In genomic region chr19:11611541-11611945, GRCm38 (mm10) we compare ENCODE assay signal across 9 mouse cellular contexts. TPM values are rescaled to one million over a fixed set of nuclear protein-coding genes. Genes with fewer than 3 reads are reported as not detected.
DNase-seq lines count a peak whose midpoint lies in the region; ATAC-seq and TF ChIP-seq lines count a peak whose summit lies in the region.
"Had no signal": no experiment of that assay in that cellular context is flagged by ENCODE, and none has a peak within 500 bp of the region (broad histone marks: within the 10 kb centered on the region; RNA-seq: fewer than 3 reads in every experiment).

No protein-coding gene starts in this region.

- no peak overlapping the region for H3K4me3 ChIP-seq in MEL (ENCODE audit: control insufficient read depth in 1 of 2, insufficient read depth in 1 of 2, low read depth in 2 of 2, low read length in 2 of 2)
- H3K4me3 ChIP-seq in intestine, embryonic 14.5 days (ENCODE audit: low read depth, low read length) = no peak overlapping the region
- no peak overlapping the region for H3K4me3 ChIP-seq in limb, embryonic 10.5 days
- no peak overlapping the region for H3K4me3 ChIP-seq in midbrain, embryonic 11.5 days (ENCODE audit: low read depth, low read length)
- H3K4me3 ChIP-seq: limb, embryonic 15.5 days had no signal

- peak; percentile 53; the same call in 1 of the 2 replicates for ATAC-seq in intestine, embryonic 14.5 days (replicated peaks; ENCODE audit: low FRiP score, low TSS enrichment, low read depth)
- ATAC-seq in midbrain, embryonic 11.5 days (ENCODE audit: low FRiP score) = peak; percentile 87

- peak; percentile 46 to 93 (median 70) for TF ChIP-seq CTCF in MEL (IDR thresholded peaks at IDR 0.05 in 2 of 3, conservative IDR thresholded peaks at IDR 0.05 in 1 of 3; ENCODE audit: control insufficient read depth in 1 of 3, insufficient read depth in 1 of 3, low read depth in 2 of 3, low read length in 3 of 3, poor library complexity in 1 of 3, severe bottlenecking in 1 of 3)

- peak overlapping the region; percentile 8; the same call in 1 of the 2 replicates for H3K27ac ChIP-seq in MEL (ENCODE audit: control insufficient read depth, low read depth, low read length)
- no peak overlapping the region for H3K27ac ChIP-seq in intestine, embryonic 14.5 days (ENCODE audit: low read depth)
- no peak overlapping the region for H3K27ac ChIP-seq in limb, embryonic 10.5 days
- H3K27ac ChIP-seq in midbrain, embryonic 11.5 days (ENCODE audit: low read depth, low read length) = no peak overlapping the region
- H3K27ac ChIP-seq: limb, embryonic 15.5 days had no signal

- WGBS in intestine, embryonic 14.5 days = 16% methylated on average over 6 of the region's 6 CpGs
- WGBS in limb, embryonic 10.5 days = 22% methylated on average over 6 of the region's 6 CpGs
- WGBS in midbrain, embryonic 11.5 days = 31% methylated on average over 6 of the region's 6 CpGs

- TF ChIP-seq EP300 in MEL (IDR thresholded peaks at IDR 0.05; ENCODE audit: low read depth in 1 of 2, low read length in 2 of 2) = no peak

- TF ChIP-seq RAD21 in MEL (IDR thresholded peaks at IDR 0.05; ENCODE audit: low read depth, low read length) = peak; percentile 96

- no peaks in the 10 kb centered on the region for H3K9me3 ChIP-seq in MEL (replicated peaks; ENCODE audit: insufficient read depth, low read length)
- no peaks in the 10 kb centered on the region for H3K9me3 ChIP-seq in intestine, embryonic 14.5 days (ENCODE audit: control insufficient read depth, low read length)
- H3K9me3 ChIP-seq in limb, embryonic 10.5 days (replicated peaks) = no peaks in the 10 kb centered on the region
- H3K9me3 ChIP-seq in midbrain, embryonic 11.5 days (ENCODE audit: control insufficient read depth, low read length) = no peaks in the 10 kb centered on the region
- H3K9me3 ChIP-seq: limb, embryonic 15.5 days had no signal

- intact Hi-C loops in gastrocnemius, postnatal 14 days (cut with DNase I; ENCODE audit: low total_unique reads) = no loop called here

- no peak overlapping the region for H3K4me2 ChIP-seq in intestine, embryonic 14.5 days (ENCODE audit: low read length)
- no peak overlapping the region for H3K4me2 ChIP-seq in midbrain, embryonic 11.5 days
- H3K4me2 ChIP-seq: limb, embryonic 15.5 days had no signal

- no peaks in the 10 kb centered on the region for H3K79me2 ChIP-seq in MEL (ENCODE audit: control insufficient read depth, insufficient read depth, low read length, poor library complexity)

- DNase-seq in layer of hippocampus, adult 11-12 months (ENCODE audit: low spot score) = peak; percentile 32
- DNase-seq in layer of hippocampus, adult 9-10 months (ENCODE audit: low spot score) = no peak
- DNase-seq in MEL (ENCODE audit: low read depth, low spot score) = peak; percentile 85
- peak; percentile 84 for DNase-seq in embryo, embryonic 10 days (ENCODE audit: low spot score)
- peak; percentile 59 for DNase-seq in intestine, embryonic 14.5 days (ENCODE audit: low spot score)
- peak; percentile 37 for DNase-seq in limb, embryonic 10.5 days (ENCODE audit: low spot score)
- DNase-seq in midbrain, embryonic 11.5 days (ENCODE audit: low spot score, missing footprints) = peak; percentile 86
- no peak for DNase-seq in gastrocnemius, postnatal 14 days

- H3K9ac ChIP-seq in MEL (ENCODE audit: control insufficient read depth, low read depth, low read length, poor library complexity, severe bottlenecking) = peak overlapping the region; percentile 32; the same call in 1 of the 2 replicates
- H3K9ac ChIP-seq in intestine, embryonic 14.5 days (ENCODE audit: low read length) = no peak overlapping the region
- H3K9ac ChIP-seq in midbrain, embryonic 11.5 days (ENCODE audit: low read length) = no peak overlapping the region
- H3K9ac ChIP-seq: limb, embryonic 15.5 days had no signal

- H3K27me3 ChIP-seq in MEL (ENCODE audit: control insufficient read depth in 1 of 2, insufficient read depth in 2 of 2, low read length in 2 of 2) = no peaks in the 10 kb centered on the region
- H3K27me3 ChIP-seq in intestine, embryonic 14.5 days (replicated peaks; ENCODE audit: control insufficient read depth, insufficient read depth, low read length) = no peaks in the 10 kb centered on the region
- H3K27me3 ChIP-seq in limb, embryonic 10.5 days (ENCODE audit: low read depth, poor library complexity, severe bottlenecking) = no peaks in the 10 kb centered on the region
- H3K27me3 ChIP-seq in midbrain, embryonic 11.5 days (ENCODE audit: control insufficient read depth, insufficient read depth, low read length) = no peaks in the 10 kb centered on the region
- H3K27me3 ChIP-seq: limb, embryonic 15.5 days had no signal

- peaks cover 0 to 32% of the 10 kb centered on the region in 2 experiments; a peak in 2 of 4 replicates for H3K36me3 ChIP-seq in MEL (ENCODE audit: control insufficient read depth in 1 of 2, insufficient read depth in 2 of 2, low read length in 2 of 2)
- no peaks in the 10 kb centered on the region for H3K36me3 ChIP-seq in intestine, embryonic 14.5 days (ENCODE audit: control insufficient read depth, insufficient read depth, low read length)
- no peaks in the 10 kb centered on the region for H3K36me3 ChIP-seq in limb, embryonic 10.5 days
- H3K36me3 ChIP-seq in midbrain, embryonic 11.5 days (ENCODE audit: control insufficient read depth, insufficient read depth, low read length) = no peaks in the 10 kb centered on the region
- H3K36me3 ChIP-seq: limb, embryonic 15.5 days had no signal

- no peak for TF ChIP-seq POLR2A in MEL (IDR thresholded peaks at IDR 0.05; ENCODE audit: control insufficient read depth in 1 of 2, insufficient read depth in 1 of 2, low read depth in 1 of 2, low read length in 2 of 2, poor library complexity in 1 of 2)

- H3K4me1 ChIP-seq in MEL (ENCODE audit: control insufficient read depth in 1 of 2, insufficient read depth in 2 of 2, low read length in 2 of 2) = peaks cover 25 to 26% of the 10 kb centered on the region in 2 experiments
- 0 out of 2 replicates have a peak, but pooled peaks cover 2% of the 10 kb centered on the region for H3K4me1 ChIP-seq in intestine, embryonic 14.5 days (replicated peaks; ENCODE audit: control insufficient read depth, insufficient read depth, low read length)
- H3K4me1 ChIP-seq in limb, embryonic 10.5 days = no peaks in the 10 kb centered on the region
- no peaks in the 10 kb centered on the region for H3K4me1 ChIP-seq in midbrain, embryonic 11.5 days (ENCODE audit: control insufficient read depth, insufficient read depth, low read length)
- H3K4me1 ChIP-seq: limb, embryonic 15.5 days had no signal

TF ChIP-seq in MEL, 35 proteins besides CTCF, POLR2A, EP300 and RAD21:
- TF ChIP-seq MYC (IDR thresholded peaks at IDR 0.05; ENCODE audit: low read depth, low read length) (peak; percentile 55; the same call in 1 of the 2 replicates), ELF1 (IDR thresholded peaks at IDR 0.05; ENCODE audit: low read depth, low read length) (no peak), SMC3 (IDR thresholded peaks at IDR 0.05; ENCODE audit: low read depth, low read length) (peak; percentile 95), ZNF384 (IDR thresholded peaks at IDR 0.05; ENCODE audit: low read depth, low read length) (no peak), MAZ (IDR thresholded peaks at IDR 0.05; ENCODE audit: low read depth, low read length) (0 out of 2 replicates have a peak, but pooled peaks have one; percentile 26), SIN3A (IDR thresholded peaks at IDR 0.05; ENCODE audit: low read length) (peak; percentile 73), MAX (IDR thresholded peaks at IDR 0.05; ENCODE audit: low read length) (no peak), ZC3H11A (IDR thresholded peaks at IDR 0.05; ENCODE audit: low read depth, low read length) (peak; percentile 94), MYB (IDR thresholded peaks at IDR 0.05; ENCODE audit: low read depth, low read length) (no peak)

RNA-seq across cellular contexts. Expression of gene Ms4a6d, which starts 6.9 kb away (rescaled TPM):
- total RNA-seq in MEL (2012; rRNA removed) = not detected in 2 replicates
- not detected for polyA plus RNA-seq in MEL (2012; ENCODE audit: insufficient read depth in 1 of 2, insufficient read length in 2 of 2, low read depth in 1 of 2, low replicate concordance in 2 of 2, missing spikeins in 1 of 2)
- polyA plus RNA-seq in intestine, embryonic 14.5 days (2014; fragmentation: Nextera tagmentation; extraction: Ambion mirVana) = 4.1 and 4.7 TPM in 2 replicates
- 0.30 and 0.49 TPM in 2 replicates for polyA plus RNA-seq in limb, embryonic 10.5 days (2016; fragmentation: Nextera tagmentation; extraction: Ambion mirVana)
- polyA plus RNA-seq in midbrain, embryonic 11.5 days (2014; fragmentation: Nextera tagmentation; extraction: Ambion mirVana) = 2.8 and 4.5 TPM in 2 replicates
- 1 to 10 TPM; 1.5 to 2.3 TPM for total RNA-seq in gastrocnemius, postnatal 14 days (2021)

RNA-seq across cellular contexts. Expression of gene Ms4a2, which starts 12.0 kb away (rescaled TPM):
- 1.5 and 3.1 TPM in 2 replicates for total RNA-seq in MEL (2012; rRNA removed)
- polyA plus RNA-seq in MEL (2012; ENCODE audit: insufficient read depth in 1 of 2, insufficient read length in 2 of 2, low read depth in 1 of 2, low replicate concordance in 2 of 2, missing spikeins in 1 of 2) = under 1 TPM in 1 of 2 experiments, not detected in 1; 0.32 TPM
- 0.27 TPM in 1 of 2 replicates, not detected in the other for polyA plus RNA-seq in intestine, embryonic 14.5 days (2014; fragmentation: Nextera tagmentation; extraction: Ambion mirVana)
- not detected in 2 replicates for polyA plus RNA-seq in limb, embryonic 10.5 days (2016; fragmentation: Nextera tagmentation; extraction: Ambion mirVana)
- polyA plus RNA-seq in midbrain, embryonic 11.5 days (2014; fragmentation: Nextera tagmentation; extraction: Ambion mirVana) = not detected in 2 replicates
- total RNA-seq in gastrocnemius, postnatal 14 days (2021) = under 1 TPM; 0.27 to 0.29 TPM

RNA-seq across cellular contexts. Expression of gene Ms4a3, which starts 29.1 kb away (rescaled TPM):
- 0.88 and 1.0 TPM in 2 replicates for total RNA-seq in MEL (2012; rRNA removed)
- 1 to 10 TPM in 1 of 2 experiments, not detected in 1; 1.0 TPM for polyA plus RNA-seq in MEL (2012; ENCODE audit: insufficient read depth in 1 of 2, insufficient read length in 2 of 2, low read depth in 1 of 2, low replicate concordance in 2 of 2, missing spikeins in 1 of 2)
- not detected in 2 replicates for polyA plus RNA-seq in intestine, embryonic 14.5 days (2014; fragmentation: Nextera tagmentation; extraction: Ambion mirVana)
- not detected in 2 replicates for polyA plus RNA-seq in limb, embryonic 10.5 days (2016; fragmentation: Nextera tagmentation; extraction: Ambion mirVana)
- 0.14 TPM in 1 of 2 replicates, not detected in the other for polyA plus RNA-seq in midbrain, embryonic 11.5 days (2014; fragmentation: Nextera tagmentation; extraction: Ambion mirVana)
- total RNA-seq in gastrocnemius, postnatal 14 days (2021) = not detected

RNA-seq across cellular contexts. Expression of gene Oosp2, which starts 48.8 kb away (rescaled TPM):
- total RNA-seq in MEL (2012; rRNA removed) = not detected in 2 replicates
- polyA plus RNA-seq in MEL (2012; ENCODE audit: insufficient read depth in 1 of 2, insufficient read length in 2 of 2, low read depth in 1 of 2, low replicate concordance in 2 of 2, missing spikeins in 1 of 2) = not detected
- not detected in 2 replicates for polyA plus RNA-seq in intestine, embryonic 14.5 days (2014; fragmentation: Nextera tagmentation; extraction: Ambion mirVana)
- polyA plus RNA-seq in limb, embryonic 10.5 days (2016; fragmentation: Nextera tagmentation; extraction: Ambion mirVana) = not detected in 2 replicates
- polyA plus RNA-seq in midbrain, embryonic 11.5 days (2014; fragmentation: Nextera tagmentation; extraction: Ambion mirVana) = not detected in 2 replicates
- total RNA-seq in gastrocnemius, postnatal 14 days (2021) = not detected
- polyA plus RNA-seq: limb, embryonic 15.5 days had no signal

Comparison
In these comparisons a context has a peak if more than half of its experiments do, and no peak if none do; other contexts are left out.
1. DNase-seq: peak in layer of hippocampus, adult 11-12 months (single experiment), MEL (single experiment), embryo, embryonic 10 days (single experiment), intestine, embryonic 14.5 days (single experiment), limb, embryonic 10.5 days (single experiment) and midbrain, embryonic 11.5 days (single experiment); none in layer of hippocampus, adult 9-10 months (single experiment) and gastrocnemius, postnatal 14 days (single experiment).